Comparison of ENCODE assay signal across 9 mouse cellular contexts in genomic region chr7:127111461-127111860, GRCm38 (mm10). TPM values are rescaled to one million over a fixed set of nuclear protein-coding genes. Genes with fewer than 3 reads are reported as not detected.
DNase-seq lines count a peak whose midpoint lies in the region; ATAC-seq and TF ChIP-seq lines count a peak whose summit lies in the region.
"Had no signal": no experiment of that assay in that cellular context is flagged by ENCODE, and none has a peak within 500 bp of the region (broad histone marks: within the 10 kb centered on the region; RNA-seq: fewer than 3 reads in every experiment).

No protein-coding gene starts in this region.

- 50% methylated on average over 6 of the region's 6 CpGs for WGBS in kidney, embryonic 16.5 days
- 37% methylated on average over 5 of the region's 6 CpGs for WGBS in liver, postnatal 0 days (ENCODE audit: insufficient replicate concordance)

- ATAC-seq in kidney, embryonic 16.5 days (ENCODE audit: low FRiP score, low TSS enrichment): no peak
- ATAC-seq in liver, postnatal 0 days: peak; percentile 50

- in situ Hi-C loops in ES-E14 (cut with MboI; ENCODE audit: low sequenced_read_pairs in 2 of 2, unreplicated experiment in 2 of 2): no loop called here

- no peak overlapping the region for H3K9ac ChIP-seq in kidney, embryonic 16.5 days (replicated peaks; ENCODE audit: low read length)
- H3K9ac ChIP-seq in ES-E14 (ENCODE audit: insufficient read depth, low read depth, low read length, poor library complexity, severe bottlenecking): no peak overlapping the region
- no peak overlapping the region for H3K9ac ChIP-seq in liver, postnatal 0 days (replicated peaks)
- H3K9ac ChIP-seq: midbrain, embryonic 12.5 days had no signal

- peak; percentile 96 for TF ChIP-seq CTCF in liver, postnatal 0 days (IDR thresholded peaks at IDR 0.05; ENCODE audit: low read depth)

- no peak for TF ChIP-seq EP300 in liver, postnatal 0 days (IDR thresholded peaks at IDR 0.05; ENCODE audit: low read depth)

- H3K4me3 ChIP-seq in kidney, embryonic 16.5 days (ENCODE audit: low read length): no peak overlapping the region
- H3K4me3 ChIP-seq in ES-E14 (ENCODE audit: insufficient read depth in 1 of 2, low read depth in 1 of 2, low read length in 2 of 2, poor library complexity in 1 of 2, severe bottlenecking in 1 of 2): no peak overlapping the region
- no peak overlapping the region for H3K4me3 ChIP-seq in liver, postnatal 0 days (ENCODE audit: low read depth, low read length)
- H3K4me3 ChIP-seq: midbrain, embryonic 12.5 days had no signal

- no peak overlapping the region for H3K4me2 ChIP-seq in kidney, embryonic 16.5 days (replicated peaks; ENCODE audit: low read depth, low read length)
- no peak overlapping the region for H3K4me2 ChIP-seq in liver, postnatal 0 days (ENCODE audit: low read depth, low read length)
- H3K4me2 ChIP-seq: midbrain, embryonic 12.5 days had no signal

- DNase-seq in kidney, adult 18-20 months: peak; percentile 61
- DNase-seq in ES-E14 (ENCODE audit: low read depth, low spot score): peak; percentile 88
- peak; percentile 74 for DNase-seq in c-Kit-positive CD71-positive TER-119-negative erythroid progenitor cells, embryonic 14.5 days (ENCODE audit: low read depth)
- DNase-seq in heart, postnatal 36 days: peak; percentile 38 to 57
- DNase-seq in liver, postnatal 0 days: peak; percentile 86
- DNase-seq in skeletal muscle tissue, adult 2 months (ENCODE audit: low read depth, low spot score): peak; percentile 42
- DNase-seq in Muller cell, postnatal 12 days (ENCODE audit: inconsistent ontology term): no peak

- intact Hi-C loops in heart, postnatal 36 days (cut with DNase I): no loop called here

- no peaks in the 10 kb centered on the region for H3K36me3 ChIP-seq in kidney, embryonic 16.5 days (ENCODE audit: insufficient read depth, low read length)
- no peaks in the 10 kb centered on the region for H3K36me3 ChIP-seq in ES-E14 (ENCODE audit: control insufficient read depth, insufficient read depth, low read length, poor library complexity, severe bottlenecking)
- 0 out of 2 replicates have a peak, but pooled peaks cover 3% of the 10 kb centered on the region for H3K36me3 ChIP-seq in liver, postnatal 0 days (replicated peaks; ENCODE audit: insufficient read depth, low read length)
- H3K36me3 ChIP-seq: midbrain, embryonic 12.5 days had no signal

- no peaks in the 10 kb centered on the region for H3K9me3 ChIP-seq in kidney, embryonic 16.5 days (ENCODE audit: low read length)
- H3K9me3 ChIP-seq in ES-E14 (ENCODE audit: control insufficient read depth, insufficient read depth, low read depth, low read length): no peaks in the 10 kb centered on the region
- no peaks in the 10 kb centered on the region for H3K9me3 ChIP-seq in liver, postnatal 0 days (ENCODE audit: low read length)
- H3K9me3 ChIP-seq: midbrain, embryonic 12.5 days had no signal

- peaks cover 16% of the 10 kb centered on the region for H3K4me1 ChIP-seq in kidney, embryonic 16.5 days (ENCODE audit: insufficient read depth, low read length)
- peaks cover 4 to 22% of the 10 kb centered on the region in 2 experiments; a peak in 3 of 4 replicates for H3K4me1 ChIP-seq in ES-E14 (ENCODE audit: control insufficient read depth in 2 of 2, insufficient read depth in 2 of 2, low read length in 2 of 2, poor library complexity in 1 of 2)
- peaks cover 18% of the 10 kb centered on the region for H3K4me1 ChIP-seq in liver, postnatal 0 days (ENCODE audit: insufficient read depth)

- no peaks in the 10 kb centered on the region for H3K27me3 ChIP-seq in kidney, embryonic 16.5 days (ENCODE audit: insufficient read depth, low read length)
- no peaks in the 10 kb centered on the region for H3K27me3 ChIP-seq in liver, postnatal 0 days (ENCODE audit: insufficient read depth, low read length)

- no peak overlapping the region for H3K27ac ChIP-seq in kidney, embryonic 16.5 days (ENCODE audit: low read length)
- no peak overlapping the region for H3K27ac ChIP-seq in ES-E14 (ENCODE audit: insufficient read depth, low read depth, low read length, poor library complexity, severe bottlenecking)
- H3K27ac ChIP-seq in liver, postnatal 0 days (ENCODE audit: low read depth): no peak overlapping the region
- H3K27ac ChIP-seq: midbrain, embryonic 12.5 days had no signal

TF ChIP-seq in ES-E14, 5 proteins besides CTCF, POLR2A, EP300 and RAD21:
- TF ChIP-seq ZNF384 (IDR thresholded peaks at IDR 0.05; ENCODE audit: low read depth, low read length) (no peak), MAFK (IDR thresholded peaks at IDR 0.05; ENCODE audit: insufficient read depth, low read depth, low read length) (no peak), ZC3H11A (IDR thresholded peaks at IDR 0.05; ENCODE audit: borderline replicate concordance, low read depth, low read length) (no peak), HCFC1 (IDR thresholded peaks at IDR 0.05; ENCODE audit: borderline replicate concordance, insufficient read depth, low read length) (no peak)

RNA-seq across cellular contexts. Expression of gene Qprt, which starts 10.6 kb away (rescaled TPM):
- polyA plus RNA-seq in kidney, embryonic 16.5 days (2015; fragmentation: Nextera tagmentation; extraction: Ambion mirVana): 24.4 and 26.2 TPM in 2 replicates
- 5.6 and 7.1 TPM in 2 replicates for total RNA-seq in ES-E14 (2012; rRNA removed)
- not detected for total RNA-seq in heart, postnatal 36 days (2021)
- 148 and 151 TPM in 2 replicates for polyA plus RNA-seq in liver, postnatal 0 days (2015; fragmentation: Nextera tagmentation; extraction: Ambion mirVana)

RNA-seq across cellular contexts. Expression of gene AI467606, which starts 20.3 kb away (rescaled TPM):
- 5.3 and 5.4 TPM in 2 replicates for polyA plus RNA-seq in kidney, embryonic 16.5 days (2015; fragmentation: Nextera tagmentation; extraction: Ambion mirVana)
- 13.5 and 31.2 TPM in 2 replicates for total RNA-seq in ES-E14 (2012; rRNA removed)
- total RNA-seq in heart, postnatal 36 days (2021): 1 to 10 TPM; 1.6 to 1.9 TPM
- polyA plus RNA-seq in liver, postnatal 0 days (2015; fragmentation: Nextera tagmentation; extraction: Ambion mirVana): 7.6 and 8.1 TPM in 2 replicates

RNA-seq across cellular contexts. Expression of gene Zg16, which starts 24.3 kb away (rescaled TPM):
- not detected in 2 replicates for polyA plus RNA-seq in kidney, embryonic 16.5 days (2015; fragmentation: Nextera tagmentation; extraction: Ambion mirVana)
- total RNA-seq in ES-E14 (2012; rRNA removed): not detected in 2 replicates
- not detected for total RNA-seq in heart, postnatal 36 days (2021)
- 0.59 and 1.8 TPM in 2 replicates for polyA plus RNA-seq in liver, postnatal 0 days (2015; fragmentation: Nextera tagmentation; extraction: Ambion mirVana)
- polyA plus RNA-seq: midbrain, embryonic 12.5 days had no signal

RNA-seq across cellular contexts. Expression of gene Spn, which starts 26.2 kb away (rescaled TPM):
- polyA plus RNA-seq in kidney, embryonic 16.5 days (2015; fragmentation: Nextera tagmentation; extraction: Ambion mirVana): 0.21 and 0.32 TPM in 2 replicates
- total RNA-seq in ES-E14 (2012; rRNA removed): 30.2 and 67.4 TPM in 2 replicates
- total RNA-seq in heart, postnatal 36 days (2021): under 1 TPM; 0.76 to 0.92 TPM
- 4.9 and 5.6 TPM in 2 replicates for polyA plus RNA-seq in liver, postnatal 0 days (2015; fragmentation: Nextera tagmentation; extraction: Ambion mirVana)
